Mouse (Mus musculus): ENCODE data around the gene Trpm7. TPM values are rescaled to one million over a fixed set of nuclear protein-coding genes. Genes with fewer than 3 reads are reported as not detected.

The Trpm7 gene
- polyA plus RNA-seq, 1 experiment from 2014 or later: 46.7 TPM

DNA sequence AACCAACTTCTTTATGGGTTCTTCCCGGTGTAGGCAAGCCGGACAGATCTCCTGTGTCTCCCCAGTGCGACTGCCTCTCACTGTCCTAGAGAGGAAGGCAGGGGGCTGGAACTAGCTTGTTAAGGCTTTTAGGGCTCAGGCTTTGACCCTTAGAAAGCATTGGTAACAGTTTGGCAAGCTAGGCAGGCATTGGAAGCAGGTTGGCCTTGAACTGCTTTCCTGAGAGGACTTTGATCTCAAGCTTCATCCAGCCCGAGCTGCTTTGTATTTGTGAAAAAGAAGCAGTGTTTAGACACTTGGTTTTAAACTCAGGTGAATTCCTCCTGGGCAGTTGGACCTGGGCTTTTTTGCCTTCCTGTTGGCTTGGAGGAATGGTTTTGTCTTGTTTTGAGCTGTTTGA is 97.2 kb downstream of the Trpm7 start:
- ATAC-seq (ENCODE audit: insufficient number of reproducible peaks, low FRiP score): no peak
- H3K27me3 ChIP-seq (replicated peaks): no peaks in the 10 kb centered on the region
- H3K36me3 ChIP-seq: no peaks in the 10 kb centered on the region
- no peak overlapping the region for H3K4me2 ChIP-seq
- no peak overlapping the region for H3K4me3 ChIP-seq
- no peaks in the 10 kb centered on the region for H3K9me3 ChIP-seq (replicated peaks)
- WGBS: 84% methylated on average over 4 of the region's 4 CpGs
- H3K4me1 ChIP-seq (replicated peaks): no peaks in the 10 kb centered on the region
- H3K27ac ChIP-seq (ENCODE audit: poor library complexity, severe bottlenecking): no peak overlapping the region
- H3K9ac ChIP-seq: no peak overlapping the region

DNA sequence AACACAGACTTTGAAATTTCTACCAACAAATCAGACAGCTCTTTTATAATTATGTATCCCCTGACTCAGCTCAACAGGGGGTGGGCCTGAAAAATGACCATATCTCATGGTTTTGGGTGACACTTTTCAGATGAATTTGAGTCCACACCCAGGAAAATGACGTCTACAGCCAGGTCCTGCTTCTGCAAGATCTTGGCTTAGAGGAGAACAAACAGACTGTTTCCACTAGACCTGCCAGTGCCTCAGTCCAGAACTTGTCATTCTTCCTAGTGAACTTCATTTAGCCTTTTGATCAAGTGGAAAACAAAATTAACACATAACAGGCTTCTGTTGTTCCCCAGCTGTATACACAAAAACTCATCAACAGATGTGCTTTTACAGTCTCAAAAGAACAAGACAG is 99.6 kb downstream of the Trpm7 start:
- Histone ChIP-seq H3K36me3 (no peaks in the 10 kb centered on the region), H3K4me3 (no peak overlapping the region), H3K9ac (no peak overlapping the region), H3K9me3 (replicated peaks) (no peaks in the 10 kb centered on the region), H3K4me1 (replicated peaks) (no peaks in the 10 kb centered on the region), H3K4me2 (no peak overlapping the region), H3K27ac (ENCODE audit: poor library complexity, severe bottlenecking) (no peak overlapping the region), H3K27me3 (replicated peaks) (no peaks in the 10 kb centered on the region)
- no peak for ATAC-seq (ENCODE audit: insufficient number of reproducible peaks, low FRiP score)
- WGBS: 51% methylated on average over 1 of the region's 1 CpGs

DNA sequence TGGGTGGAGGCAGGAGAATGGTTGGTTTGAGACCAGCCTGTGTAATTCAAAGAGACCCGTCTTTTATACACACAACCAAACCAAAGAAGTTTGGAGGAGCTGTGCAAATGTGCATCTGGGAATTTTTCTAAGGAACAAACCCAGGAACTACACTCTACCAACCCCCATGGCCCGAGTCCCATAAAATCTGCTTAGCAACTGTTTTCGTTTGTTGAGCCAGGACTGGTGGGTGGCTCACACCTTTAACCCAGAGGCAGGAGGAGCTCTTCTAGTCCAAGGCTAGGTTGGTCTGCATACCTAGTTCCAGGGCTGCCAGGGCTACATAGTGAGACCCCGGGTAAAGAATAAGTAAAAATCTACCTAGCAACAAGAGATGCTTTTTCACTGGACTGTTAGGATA is 100.1 kb downstream of the Trpm7 start:
- Histone ChIP-seq H3K9ac (no peak overlapping the region), H3K4me2 (no peak overlapping the region), H3K36me3 (no peaks in the 10 kb centered on the region), H3K4me3 (no peak overlapping the region), H3K27me3 (replicated peaks) (no peaks in the 10 kb centered on the region), H3K4me1 (replicated peaks) (no peaks in the 10 kb centered on the region), H3K9me3 (replicated peaks) (no peaks in the 10 kb centered on the region), H3K27ac (ENCODE audit: poor library complexity, severe bottlenecking) (no peak overlapping the region)
- no peak for ATAC-seq (ENCODE audit: insufficient number of reproducible peaks, low FRiP score)
- 66% methylated on average over 4 of the region's 4 CpGs for WGBS

DNA sequence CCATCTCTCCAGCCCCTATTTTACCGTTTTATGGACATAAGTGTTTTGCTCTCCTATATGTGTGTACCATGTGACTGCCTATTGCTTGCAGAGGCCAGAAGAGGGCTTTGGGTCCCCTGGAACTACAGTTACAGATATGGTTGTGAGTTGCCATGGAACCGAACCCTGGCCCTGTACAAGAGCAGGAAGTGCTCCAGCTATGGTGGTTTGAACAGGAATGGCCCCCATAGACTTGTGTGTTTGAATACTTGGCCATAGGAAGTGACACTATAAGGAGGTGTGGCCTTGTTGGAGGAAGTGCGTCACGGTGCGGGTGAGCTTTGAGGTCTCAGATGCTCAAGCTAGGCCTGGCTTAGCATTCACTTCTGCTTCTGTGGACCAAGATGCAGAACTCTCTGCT is 103.8 kb downstream of the Trpm7 start:
- no peaks in the 10 kb centered on the region; the same call in 1 of the 2 replicates for H3K4me1 ChIP-seq (replicated peaks)
- ATAC-seq (ENCODE audit: insufficient number of reproducible peaks, low FRiP score): no peak
- no peaks in the 10 kb centered on the region for H3K27me3 ChIP-seq (replicated peaks)
- H3K4me2 ChIP-seq: no peak overlapping the region
- no peak overlapping the region for H3K27ac ChIP-seq (ENCODE audit: poor library complexity, severe bottlenecking)
- WGBS: 89% methylated on average over 5 of the region's 5 CpGs
- no peaks in the 10 kb centered on the region for H3K36me3 ChIP-seq
- H3K4me3 ChIP-seq: no peak overlapping the region
- H3K9me3 ChIP-seq (replicated peaks): no peaks in the 10 kb centered on the region
- H3K9ac ChIP-seq: no peak overlapping the region

DNA sequence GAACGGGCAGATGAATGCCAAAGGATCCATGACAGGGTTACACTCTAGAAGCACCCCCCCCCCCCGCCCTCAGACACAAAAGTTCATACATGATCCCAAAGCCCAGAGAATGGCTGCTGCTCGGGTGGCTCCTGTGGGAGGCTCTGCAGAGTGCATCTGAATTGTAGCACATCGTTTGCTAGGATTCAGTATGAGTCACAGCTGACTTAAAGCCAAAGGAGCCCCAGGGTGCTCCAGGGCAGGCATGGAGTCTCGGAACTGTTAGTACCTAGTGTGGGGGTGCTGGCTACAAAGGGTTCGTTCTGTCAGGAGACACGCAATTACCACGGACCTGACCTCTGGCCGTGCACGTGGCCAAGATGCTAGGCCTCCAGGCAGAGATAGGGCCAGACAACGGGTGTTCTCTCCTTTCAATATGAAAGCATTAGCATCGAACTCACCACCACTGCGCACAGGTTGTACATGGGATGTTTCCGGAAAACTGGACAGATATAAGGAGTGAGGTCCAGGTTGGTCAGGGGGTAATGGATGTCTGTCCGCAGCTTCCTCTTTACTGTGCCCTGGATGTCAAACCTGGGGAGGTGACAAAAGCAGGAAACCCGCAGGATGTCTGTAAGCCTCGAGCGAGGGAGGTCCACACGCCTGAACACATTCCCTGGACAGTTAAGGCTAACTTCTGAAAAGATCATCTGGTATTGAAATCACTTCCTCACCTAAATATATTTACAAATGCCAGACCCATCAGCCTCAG is 106.4 kb downstream of the Trpm7 start:
- Histone ChIP-seq H3K4me3 (no peak overlapping the region), H3K27me3 (replicated peaks) (no peaks in the 10 kb centered on the region), H3K9me3 (replicated peaks) (no peaks in the 10 kb centered on the region), H3K36me3 (peaks cover 1% of the 10 kb centered on the region), H3K27ac (ENCODE audit: poor library complexity, severe bottlenecking) (no peak overlapping the region), H3K9ac (no peak overlapping the region), H3K4me2 (no peak overlapping the region), H3K4me1 (replicated peaks) (peaks cover 9% of the 10 kb centered on the region)
- WGBS: 64% methylated on average over 19 of the region's 19 CpGs
- ATAC-seq (ENCODE audit: insufficient number of reproducible peaks, low FRiP score): no peak

DNA sequence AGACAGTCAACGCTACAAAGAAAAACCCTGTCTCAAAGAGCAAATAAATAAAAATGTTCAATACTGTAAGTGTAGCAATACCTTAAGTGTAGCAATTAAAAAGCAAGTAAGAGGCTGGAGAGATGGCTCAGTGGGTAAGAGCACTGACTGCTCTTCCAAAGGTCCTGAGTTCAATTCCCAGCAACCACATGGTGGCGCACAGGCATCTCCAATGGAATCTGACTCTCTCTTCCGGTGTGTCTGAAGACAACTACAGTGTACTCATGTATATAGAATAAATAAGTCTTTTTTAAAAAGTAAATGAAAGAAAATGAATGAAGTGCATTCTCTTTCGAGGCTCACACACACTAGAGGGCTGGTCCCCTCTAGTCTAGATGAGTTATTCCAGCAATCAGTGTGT is 107.8 kb downstream of the Trpm7 start:
- H3K27ac ChIP-seq (ENCODE audit: poor library complexity, severe bottlenecking): no peak overlapping the region
- H3K27me3 ChIP-seq (replicated peaks): no peaks in the 10 kb centered on the region
- WGBS: 73% methylated on average over 4 of the region's 4 CpGs
- H3K36me3 ChIP-seq: peaks cover 7% of the 10 kb centered on the region
- no peak for ATAC-seq (ENCODE audit: insufficient number of reproducible peaks, low FRiP score)
- no peak overlapping the region for H3K4me3 ChIP-seq
- peaks cover 9% of the 10 kb centered on the region for H3K4me1 ChIP-seq (replicated peaks)
- no peaks in the 10 kb centered on the region for H3K9me3 ChIP-seq (replicated peaks)
- H3K4me2 ChIP-seq: no peak overlapping the region
- H3K9ac ChIP-seq: no peak overlapping the region

DNA sequence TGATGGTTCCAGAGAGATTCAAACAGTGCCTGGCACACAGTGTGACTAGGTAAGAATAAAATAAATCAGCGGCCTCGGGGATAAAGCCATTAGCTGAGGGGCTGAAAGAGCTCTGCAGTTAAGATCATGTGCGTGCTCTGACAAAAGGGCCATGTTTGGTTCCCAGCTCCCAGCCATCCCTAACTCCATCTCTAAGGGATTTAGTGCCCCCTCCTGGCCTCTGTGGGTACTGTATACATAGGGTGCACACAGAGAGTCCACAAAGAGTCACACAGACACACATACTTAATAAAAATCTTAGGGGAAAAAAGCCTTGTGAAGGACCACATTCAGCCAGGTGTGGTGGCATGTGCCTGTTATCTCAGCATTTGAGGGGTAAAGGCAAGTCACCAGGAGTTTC is 108.4 kb downstream of the Trpm7 start:
- H3K9ac ChIP-seq: no peak overlapping the region

DNA sequence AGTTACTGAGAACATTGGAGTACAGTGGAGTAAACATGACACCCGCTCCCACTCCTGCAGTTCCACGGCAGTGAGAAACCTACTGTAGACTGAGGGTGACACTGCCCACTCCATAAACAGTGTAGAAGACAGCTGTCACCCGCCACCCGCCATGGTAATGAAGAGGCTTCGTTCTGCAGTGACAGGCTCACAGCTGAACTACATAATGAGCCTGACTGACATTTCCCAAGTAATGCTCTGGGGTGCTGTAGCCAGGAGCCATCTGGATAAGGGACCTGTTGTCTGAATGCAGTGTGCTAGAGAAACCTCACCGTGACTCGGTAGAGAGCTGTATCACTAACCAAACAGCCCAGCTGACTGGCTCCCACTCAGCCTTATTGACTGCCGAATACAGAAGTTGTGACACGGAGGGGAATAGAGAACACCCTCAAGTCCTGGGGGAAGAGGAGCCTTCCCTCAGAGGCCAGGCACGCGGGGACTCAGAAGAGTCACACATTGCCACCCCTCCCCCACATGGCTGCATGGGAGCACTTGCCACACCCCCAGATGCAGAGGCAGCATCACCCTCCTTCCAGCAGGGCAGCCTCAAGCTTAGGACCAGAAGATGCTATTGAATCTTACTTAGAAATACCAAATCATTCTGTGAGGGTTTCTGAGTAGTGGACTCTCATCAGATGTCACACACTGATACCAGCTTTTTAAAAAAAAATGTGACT is 110.0 kb downstream of the Trpm7 start:
- no peak overlapping the region for H3K27ac ChIP-seq (ENCODE audit: poor library complexity, severe bottlenecking)
- H3K9ac ChIP-seq: peak overlapping the region; percentile 50; the same call in 1 of the 2 replicates
- H3K4me1 ChIP-seq (replicated peaks): peaks cover 9% of the 10 kb centered on the region
- WGBS: 37% methylated on average over 11 of the region's 11 CpGs
- H3K27me3 ChIP-seq (replicated peaks): no peaks in the 10 kb centered on the region
- ATAC-seq (ENCODE audit: insufficient number of reproducible peaks, low FRiP score): no peak
- H3K9me3 ChIP-seq (replicated peaks): no peaks in the 10 kb centered on the region
- peaks cover 26% of the 10 kb centered on the region for H3K36me3 ChIP-seq
- peak overlapping the region; percentile 56 for H3K4me2 ChIP-seq
- no peak overlapping the region for H3K4me3 ChIP-seq

More for the DNA sequence above, 108.4 kb downstream of the Trpm7 start:
- WGBS: 97% methylated on average over 3 of the region's 3 CpGs
- Histone ChIP-seq H3K4me1 (replicated peaks) (peaks cover 9% of the 10 kb centered on the region), H3K36me3 (peaks cover 11% of the 10 kb centered on the region), H3K4me3 (no peak overlapping the region), H3K27ac (ENCODE audit: poor library complexity, severe bottlenecking) (no peak overlapping the region), H3K9me3 (replicated peaks) (no peaks in the 10 kb centered on the region), H3K4me2 (no peak overlapping the region), H3K27me3 (replicated peaks) (no peaks in the 10 kb centered on the region)
- no peak for ATAC-seq (ENCODE audit: insufficient number of reproducible peaks, low FRiP score)

DNA sequence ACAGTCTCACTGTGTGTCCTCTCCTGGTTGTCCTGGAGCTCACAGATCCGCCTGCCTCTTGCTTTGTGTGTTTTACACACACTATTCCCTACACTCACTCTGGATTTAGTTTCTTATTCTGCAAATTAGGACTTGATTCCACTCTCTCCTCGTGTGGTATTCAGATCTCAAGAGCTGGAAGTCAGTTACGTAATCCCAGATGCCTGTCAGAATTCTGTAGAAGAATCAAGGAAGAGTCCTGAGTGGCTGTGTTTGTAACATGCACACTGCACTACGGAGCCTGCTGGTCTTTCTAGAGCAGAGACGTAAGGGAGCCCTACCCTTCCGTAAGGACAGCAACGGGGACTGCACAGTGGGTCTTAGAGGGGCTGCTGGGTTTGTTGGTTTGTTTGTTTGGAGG is 116.7 kb downstream of the Trpm7 start:
- Histone ChIP-seq H3K4me1 (replicated peaks) (no peaks in the 10 kb centered on the region), H3K9ac (no peak overlapping the region), H3K4me3 (no peak overlapping the region), H3K36me3 (peaks cover 85% of the 10 kb centered on the region), H3K27me3 (replicated peaks) (no peaks in the 10 kb centered on the region), H3K27ac (ENCODE audit: poor library complexity, severe bottlenecking) (no peak overlapping the region), H3K9me3 (replicated peaks) (no peaks in the 10 kb centered on the region), H3K4me2 (no peak overlapping the region)
- no peak for ATAC-seq (ENCODE audit: insufficient number of reproducible peaks, low FRiP score)
- 89% methylated on average over 7 of the region's 7 CpGs for WGBS

DNA sequence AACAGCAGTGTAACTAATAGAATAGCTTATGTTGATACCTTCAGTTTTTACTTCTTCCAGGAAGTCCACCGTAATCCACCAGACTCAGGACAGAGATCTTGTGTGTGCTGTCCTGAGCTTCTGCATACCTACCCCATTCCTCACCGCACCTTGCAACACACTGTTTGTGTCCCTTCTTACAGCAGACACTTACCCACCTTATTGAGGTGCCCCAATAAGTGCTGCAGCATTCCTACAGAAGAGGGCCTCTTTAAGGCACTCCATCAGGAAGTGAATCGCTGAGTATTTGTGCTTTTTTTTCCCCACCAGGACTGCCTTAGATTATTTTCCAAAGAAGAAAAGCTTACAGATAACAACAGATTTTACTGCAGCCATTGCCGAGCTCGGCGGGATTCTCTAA is 120.4 kb downstream of the Trpm7 start:
- H3K4me2 ChIP-seq: no peak overlapping the region
- ATAC-seq (ENCODE audit: insufficient number of reproducible peaks, low FRiP score): no peak
- H3K9me3 ChIP-seq (replicated peaks): no peaks in the 10 kb centered on the region
- H3K4me3 ChIP-seq: no peak overlapping the region
- WGBS: 90% methylated on average over 6 of the region's 6 CpGs
- peaks cover 89% of the 10 kb centered on the region for H3K36me3 ChIP-seq
- H3K27me3 ChIP-seq (replicated peaks): no peaks in the 10 kb centered on the region
- H3K9ac ChIP-seq: no peak overlapping the region
- no peak overlapping the region for H3K27ac ChIP-seq (ENCODE audit: poor library complexity, severe bottlenecking)
- no peaks in the 10 kb centered on the region for H3K4me1 ChIP-seq (replicated peaks)

DNA sequence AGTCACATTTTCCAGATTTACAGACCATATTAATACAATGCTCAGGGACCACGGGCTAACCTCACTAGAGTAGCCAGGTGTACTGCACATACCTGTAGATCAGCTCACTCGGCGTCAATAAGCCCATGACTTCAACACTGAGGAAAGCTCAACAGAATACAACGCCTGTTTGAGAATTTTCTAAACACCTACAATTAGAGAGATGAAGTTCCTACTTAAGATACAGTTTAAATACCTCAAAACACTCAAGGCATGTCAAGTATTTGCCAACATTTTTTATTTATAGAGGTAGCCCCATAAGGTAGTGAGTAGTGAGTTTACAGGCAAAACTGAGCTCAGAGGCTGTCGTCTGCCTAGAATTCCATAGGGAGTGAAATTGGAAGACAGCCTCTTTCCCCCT is 132.6 kb downstream of the Trpm7 start:
- 80% methylated on average over 5 of the region's 5 CpGs for WGBS
- no peak for ATAC-seq (ENCODE audit: insufficient number of reproducible peaks, low FRiP score)
- peaks cover 68% of the 10 kb centered on the region for H3K36me3 ChIP-seq

More for the DNA sequence above, 132.6 kb downstream of the Trpm7 start:
- Histone ChIP-seq H3K9ac (no peak overlapping the region), H3K4me1 (replicated peaks) (no peaks in the 10 kb centered on the region), H3K4me3 (no peak overlapping the region), H3K9me3 (replicated peaks) (no peaks in the 10 kb centered on the region), H3K27me3 (replicated peaks) (no peaks in the 10 kb centered on the region), H3K4me2 (no peak overlapping the region), H3K27ac (ENCODE audit: poor library complexity, severe bottlenecking) (no peak overlapping the region)
